Mouse (Mus musculus) large intestine, adult 2 months (tissue): ENCODE data around the gene Tet2. TPM values are rescaled to one million over a fixed set of nuclear protein-coding genes. Genes with fewer than 3 reads are reported as not detected.

Experiments
- DNase-seq: peaks from one replicate; pipeline ENCODE4 v3.0.0-alpha.2; 2012; ENCODE audit warnings: low read depth, low spot score
- WGBS: fragments of 180-500 bp; shearing (Covaris S2); methylation state at CpG from one replicate; pipeline ENCODE4 v1.1.7; 2018; 5-methylcytosine and 5-hydroxymethylcytosine counted together
- polyA plus RNA-seq: library from polyadenylated mRNA; depleted of rRNA; stranded (reverse); fragments of >200 nt; gene quantifications from 2 replicates; pipeline ENCODE4 v1.2.3, GENCODE M21; 2012; rRNA removed

Tet2 gene
- polyA plus RNA-seq, 1 experiment, result 3.7 TPM

GRCm38 (mm10) chr3:133471101-133471500 lies 73.8 kb downstream of the Tet2 start:
- 90% methylated on average over 4 of the region's 4 CpGs for WGBS
- no peak for DNase-seq

DNA sequence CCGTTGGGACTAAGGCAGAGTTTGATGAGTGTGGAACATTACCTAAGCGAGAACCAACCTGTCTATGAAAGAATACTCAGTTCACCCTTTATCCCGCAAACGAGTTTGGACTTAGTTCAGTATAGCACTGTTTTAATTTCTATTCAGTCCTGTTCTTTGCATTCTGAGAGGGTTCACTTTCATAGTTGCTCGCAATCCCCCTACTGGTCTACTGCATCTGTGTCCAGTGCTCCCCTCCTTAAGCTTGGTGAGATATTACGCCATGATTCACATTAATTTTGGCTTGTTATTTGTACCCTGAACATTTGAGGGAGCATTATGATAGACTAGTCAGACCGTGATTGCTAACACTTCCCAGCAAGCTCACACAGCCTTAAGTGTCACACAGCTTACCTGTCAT lies 76.1 kb downstream of the Tet2 start:
- no peak for DNase-seq
- 98% methylated on average over 7 of the region's 7 CpGs for WGBS

DNA sequence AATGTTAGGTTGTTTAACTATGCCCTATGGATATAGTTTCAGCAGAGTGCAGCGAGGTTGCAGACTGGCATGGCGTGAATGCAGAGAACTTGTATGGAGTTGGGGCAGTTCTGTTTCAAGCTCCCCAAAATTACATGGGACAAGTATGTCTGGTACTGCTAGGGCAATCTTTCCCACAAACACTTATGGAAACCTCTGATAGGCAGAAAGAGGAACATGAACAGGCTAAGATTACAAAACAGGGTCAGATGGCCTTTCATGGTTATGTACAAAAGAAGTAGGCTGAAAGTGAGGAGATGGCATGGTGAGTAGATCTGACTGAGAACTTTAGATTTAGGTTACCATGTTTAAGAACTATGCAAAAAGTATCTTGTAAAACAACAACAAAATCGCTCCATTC lies 81.7 kb downstream of the Tet2 start:
- no peak for DNase-seq
- 92% methylated on average over 3 of the region's 3 CpGs for WGBS

DNA sequence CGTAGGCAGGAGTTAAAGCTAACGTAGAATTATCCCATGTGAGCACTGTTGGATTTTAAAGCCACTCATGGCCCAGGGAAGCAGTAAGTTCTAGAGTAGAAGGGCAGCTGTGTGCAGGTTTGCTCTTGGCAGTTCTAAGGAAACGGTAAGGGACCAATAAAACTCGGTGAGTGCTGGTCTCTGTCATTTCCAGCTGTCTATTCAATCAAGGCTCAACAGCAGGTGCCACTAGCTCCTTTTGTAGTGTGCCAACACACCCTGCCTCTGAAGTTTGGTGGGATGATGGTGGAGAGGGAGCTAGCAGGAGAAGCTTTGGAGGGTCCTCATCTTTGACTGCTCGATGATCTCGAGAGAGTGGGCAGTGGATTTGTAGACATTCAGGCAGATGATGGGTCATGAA lies 82.5 kb downstream of the Tet2 start:
- WGBS, result 76% methylated on average over 6 of the region's 6 CpGs
- DNase-seq, result no peak

- DNase-seq, result no peak
- 83% methylated on average over 3 of the region's 3 CpGs for WGBS
Observed at GRCm38 (mm10) chr3:133462059-133462458, 82.9 kb downstream of the Tet2 start.

- 82% methylated on average over 1 of the region's 1 CpGs for WGBS
- no peak for DNase-seq
Observed at GRCm38 (mm10) chr3:133459174-133459573, 85.8 kb downstream of the Tet2 start.

GRCm38 (mm10) chr3:133453896-133454295 lies 91.0 kb downstream of the Tet2 start:
- WGBS, result 74% methylated on average over 8 of the region's 8 CpGs
- no peak for DNase-seq

GRCm38 (mm10) chr3:133436919-133437320 lies 108.0 kb downstream of the Tet2 start:
- WGBS, result 94% methylated on average over 6 of the region's 6 CpGs

GRCm38 (mm10) chr3:133436279-133436860 lies 108.6 kb downstream of the Tet2 start:
- DNase-seq, result no peak
- WGBS, result 80% methylated on average over 4 of the region's 4 CpGs

More at GRCm38 (mm10) chr3:133436919-133437320, 108.0 kb downstream of the Tet2 start:
- DNase-seq, result no peak

- no peak for DNase-seq
- WGBS, result 77% methylated on average over 1 of the region's 1 CpGs
Observed at GRCm38 (mm10) chr3:133435774-133436148, 109.2 kb downstream of the Tet2 start.

GRCm38 (mm10) chr3:133435141-133435773 lies 109.7 kb downstream of the Tet2 start:
- 88% methylated on average over 6 of the region's 6 CpGs for WGBS
- DNase-seq, result no peak

DNA sequence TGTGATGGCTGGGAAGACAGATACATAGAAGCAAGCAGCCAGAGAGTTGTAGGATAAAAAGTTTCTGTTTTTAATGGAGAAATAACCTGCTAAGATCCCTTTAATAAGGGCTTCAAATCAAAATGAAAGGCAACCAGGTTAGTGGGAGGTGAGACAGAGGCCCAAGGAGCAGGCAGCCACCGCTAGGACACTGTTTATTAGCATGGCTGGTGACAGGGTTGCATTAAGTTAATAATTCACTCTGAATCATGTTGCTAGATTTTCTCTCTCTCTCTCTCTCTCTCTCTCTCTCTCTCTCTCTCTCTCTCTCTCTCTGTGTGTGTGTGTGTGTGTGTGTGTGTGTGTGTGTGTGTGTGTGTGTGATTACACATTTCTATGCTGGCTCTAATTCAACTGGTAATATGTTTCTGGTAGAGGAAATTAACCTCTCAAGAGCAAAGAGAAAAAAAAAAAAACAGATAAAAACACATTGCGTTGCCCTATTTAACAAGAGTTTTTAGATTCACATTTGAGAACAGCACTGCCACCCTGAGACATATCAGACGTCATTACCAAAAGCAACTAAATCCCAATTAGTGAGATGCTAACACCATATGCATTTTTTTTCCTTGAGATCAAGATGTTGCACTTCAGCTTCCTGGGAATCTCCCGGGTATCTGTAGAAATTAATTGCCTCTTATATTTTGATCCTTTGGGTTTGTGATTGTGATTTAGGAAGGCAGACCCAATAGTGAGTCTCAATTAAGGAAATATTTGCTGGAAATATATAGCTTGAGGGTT lies 115.4 kb downstream of the Tet2 start:
- no peak for DNase-seq
- 62% methylated on average over 4 of the region's 4 CpGs for WGBS

- WGBS, result 74% methylated on average over 4 of the region's 4 CpGs
- no peak for DNase-seq
Observed at GRCm38 (mm10) chr3:133428003-133428402, 116.9 kb downstream of the Tet2 start.

GRCm38 (mm10) chr3:133423073-133423472 lies 121.9 kb downstream of the Tet2 start:
- no peak for DNase-seq

GRCm38 (mm10) chr3:133414747-133415146 lies 130.2 kb downstream of the Tet2 start:
- WGBS, result 83% methylated on average over 4 of the region's 4 CpGs
- no peak for DNase-seq

Other genes with a start within 250 kb of the Tet2 start
- gene Ppa2, start 235.0 kb downstream of the Tet2 start, polyA plus RNA-seq, result 29.8 and 37.3 TPM in 2 replicates